Mouse (Mus musculus) Patski (cell line): ENCODE measurements at regions not wholly inside any gene's neighbourhood (a gene's known extent, or its start where the extent isn't known, plus 50 kb on each side); places are given as distances from the start of the nearest gene placed in this dataset.
A peak's percentile ranks its signal among the peaks of the same experiment; 100 is the strongest.

Experiments used
- ATAC-seq: fragments of 100-300 bp; one replicate; pipeline ENCODE4 v1.8.0; 2021
- CTCF ChIA-PET: fragments of 350-600 bp; sonication (Branson Sonifier 250); formaldehyde crosslinking; loops from one replicate; lab custom pipeline; 2022; ENCODE audit warnings: inconsistent platforms; lab: Charles Lee
- POLR2A ChIA-PET: fragments of 350-600 bp; sonication (Branson Sonifier 250); formaldehyde crosslinking; loops from one replicate; lab custom pipeline; 2022; ENCODE audit warnings: antibody characterized with exemption, inconsistent platforms; lab: Charles Lee
- DNase-seq: peaks from one replicate; pipeline ENCODE4 v3.0.0-alpha.2; 2011; ENCODE audit warnings: low read depth, low spot score
- H3K27me3 ChIP-seq: fragments of 371-371 bp; one replicate; pipeline ENCODE4 v1.5.1; 2021
- CTCF ChIP-seq: fragments of 100-300 bp; IDR thresholded peaks from one replicate; pipeline ENCODE4 v1.5.1; 2021
- in situ Hi-C: fragments of 300-500 bp; cut with MboI; formaldehyde crosslinking; loops from 3 replicates; pipeline ENCODE4 v1.11.1; 2018; ENCODE audit warnings: low pct_unique_long_range_greater_than_20kb, mixed read lengths

- DNase-seq (no peak), ATAC-seq (no peak)
- peak; percentile 78 for TF ChIP-seq CTCF
- CTCF ChIA-PET, result no interaction called here
- H3K27me3 ChIP-seq, result peaks cover 10% of the 10 kb centered on the region
- in situ Hi-C loops, result loop anchor here (5.0 to 10.0 kb wide), 2 partner anchors 393 to 669 kb away; no protein-coding TSS in a partner anchor
- POLR2A ChIA-PET, result interaction anchor here (0.6 kb wide), 3 partner anchors 41 to 1095 kb away, joined by 3 to 9 read pairs (median 3); no protein-coding TSS in a partner anchor
Measured at GRCm38 (mm10) chr14:58701765-58702164, 440.9 kb downstream of the 1700129C05Rik start.

GRCm38 (mm10) chr14:58691129-58691828 lies 451.4 kb downstream of the 1700129C05Rik start:
- no peak for DNase-seq
- CTCF ChIA-PET, result no interaction called here
- POLR2A ChIA-PET, result no interaction called here
- no peak for TF ChIP-seq CTCF
- peaks cover 38% of the 10 kb centered on the region for H3K27me3 ChIP-seq
- no peak for ATAC-seq
- in situ Hi-C loops, result no loop called here

DNA sequence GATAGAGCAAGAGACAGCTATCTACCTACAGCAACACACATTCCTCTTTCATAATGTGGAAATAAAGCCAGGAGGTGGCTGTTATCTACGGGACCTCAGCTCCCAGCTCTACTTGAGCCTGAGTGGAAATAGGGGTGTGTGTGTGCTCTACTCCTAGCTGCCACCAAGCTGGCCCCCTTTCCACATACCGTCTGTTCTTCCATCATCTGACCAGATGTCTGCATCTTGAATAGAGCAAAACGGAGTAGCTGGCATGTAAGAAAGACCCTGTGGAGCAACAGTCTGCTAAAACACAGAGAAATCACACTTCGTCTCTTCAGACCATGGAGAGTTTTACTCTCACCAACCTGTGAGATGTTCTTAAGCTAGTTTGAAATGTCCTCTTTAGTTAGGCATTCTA lies 454.9 kb downstream of the 1700129C05Rik start:
- no peak for TF ChIP-seq CTCF
- in situ Hi-C loops, result no loop called here
- ChIA-PET CTCF (no interaction called here), POLR2A (interaction anchor here (0.6 kb wide), 1 partner anchor 94 kb away, joined by 3 read pairs; no protein-coding TSS in a partner anchor)
- H3K27me3 ChIP-seq, result peaks cover 51% of the 10 kb centered on the region
- DNase-seq, result no peak
- ATAC-seq, result no peak

DNA sequence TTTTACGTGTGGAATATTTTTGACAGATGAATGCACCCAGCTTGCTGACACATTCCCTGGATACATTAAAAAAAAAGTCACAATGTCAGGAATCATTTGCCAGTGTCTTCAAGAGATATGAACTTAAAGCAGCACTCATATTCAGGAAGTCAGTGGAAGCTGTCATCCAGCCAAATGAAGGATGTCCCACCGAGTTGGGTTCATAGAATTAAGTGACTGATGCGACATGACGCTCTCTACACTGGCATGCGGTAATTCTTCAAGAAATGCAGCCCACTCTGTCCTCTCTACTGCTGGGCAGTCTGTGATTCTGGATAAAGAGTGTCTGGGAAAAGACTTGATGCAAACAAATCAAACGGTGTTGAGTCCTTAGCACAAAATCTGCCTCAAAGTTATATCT lies 463.9 kb downstream of the 1700129C05Rik start:
- DNase-seq (no peak), ATAC-seq (no peak)
- peaks cover 30% of the 10 kb centered on the region for H3K27me3 ChIP-seq
- ChIA-PET CTCF (no interaction called here), POLR2A (interaction anchor here (1.2 kb wide), 1 partner anchor 110 kb away, joined by 3 read pairs; no protein-coding TSS in a partner anchor)
- in situ Hi-C loops, result no loop called here
- TF ChIP-seq CTCF, result no peak

DNA sequence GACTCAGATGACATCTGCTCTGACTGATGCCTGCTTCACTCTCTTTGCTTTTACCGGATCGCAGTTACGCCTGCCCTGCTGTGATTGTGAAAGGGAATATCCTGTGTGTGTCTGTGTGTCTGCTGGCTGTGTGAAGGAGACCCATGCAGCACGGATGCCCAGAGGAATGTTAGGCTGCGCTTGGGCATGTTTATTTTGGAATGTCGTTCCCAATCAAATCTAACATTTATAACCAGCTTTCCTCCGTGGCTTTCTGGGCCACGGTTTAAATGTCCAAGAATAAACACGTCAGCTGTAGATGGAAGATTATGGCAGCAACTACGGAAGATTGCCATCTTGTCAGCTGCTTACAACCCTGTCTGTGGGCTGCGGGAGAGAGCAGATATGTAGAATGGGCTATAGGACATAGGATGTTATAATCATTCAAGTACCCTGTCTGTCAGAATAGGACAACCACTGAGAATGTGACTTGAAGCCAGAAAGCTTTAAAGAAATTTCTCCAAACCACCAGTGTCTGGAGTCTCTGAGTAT lies 464.5 kb downstream of the 1700129C05Rik start:
- ChIA-PET POLR2A (interaction anchor here (1.2 kb wide), 1 partner anchor 109 kb away, joined by 3 read pairs; no protein-coding TSS in a partner anchor), CTCF (no interaction called here)
- in situ Hi-C loops, result no loop called here
- H3K27me3 ChIP-seq, result peaks cover 24% of the 10 kb centered on the region
- ATAC-seq (no peak), DNase-seq (no peak)
- no peak for TF ChIP-seq CTCF

- CTCF ChIA-PET, result no interaction called here
- no peak for TF ChIP-seq CTCF
- no peak for ATAC-seq
- DNase-seq, result no peak
- H3K27me3 ChIP-seq, result peaks cover 8% of the 10 kb centered on the region
- in situ Hi-C loops, result no loop called here
- POLR2A ChIA-PET, result no interaction called here
Measured at GRCm38 (mm10) chr14:58675146-58675545, 467.5 kb downstream of the 1700129C05Rik start.

GRCm38 (mm10) chr14:58663946-58664345 lies 478.7 kb downstream of the 1700129C05Rik start:
- peak; percentile 41 for TF ChIP-seq CTCF
- ATAC-seq, result no peak
- peaks cover 4% of the 10 kb centered on the region for H3K27me3 ChIP-seq
- POLR2A ChIA-PET, result no interaction called here
- CTCF ChIA-PET, result no interaction called here
- DNase-seq, result no peak
- in situ Hi-C loops, result no loop called here

DNA sequence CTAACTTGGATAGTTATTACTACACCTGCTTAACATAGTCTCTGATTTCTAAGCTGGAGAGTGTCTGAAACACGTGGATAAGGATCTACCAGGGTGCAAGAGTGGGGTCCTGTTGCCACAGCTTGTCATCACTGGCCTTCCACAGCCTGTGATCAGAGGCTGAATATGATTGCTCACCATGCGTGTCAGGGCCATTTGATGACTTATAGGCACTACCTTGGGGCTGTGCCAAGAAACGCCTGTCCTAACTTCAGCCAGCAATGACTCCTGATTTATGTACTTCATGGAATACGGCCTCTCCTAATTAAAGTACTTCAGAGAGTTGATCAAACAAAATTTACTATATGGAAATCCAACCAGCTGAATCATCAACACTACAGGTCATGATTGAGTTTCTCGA lies 480.1 kb downstream of the 1700129C05Rik start:
- no peak for TF ChIP-seq CTCF
- H3K27me3 ChIP-seq, result no peaks in the 10 kb centered on the region
- in situ Hi-C loops, result no loop called here
- no peak for ATAC-seq
- ChIA-PET CTCF (interaction anchor here (2.9 kb wide), 1 partner anchor 11 kb away, joined by 7 read pairs; no protein-coding TSS in a partner anchor), POLR2A (no interaction called here)
- no peak for DNase-seq

- CTCF ChIA-PET, result interaction anchor here (1.3 to 2.9 kb wide), 2 partner anchors 10 to 11 kb away, joined by 3 to 7 read pairs; no protein-coding TSS in a partner anchor
- DNase-seq, result no peak
- in situ Hi-C loops, result no loop called here
- no peak for ATAC-seq
- no peaks in the 10 kb centered on the region for H3K27me3 ChIP-seq
- no peak for TF ChIP-seq CTCF
- POLR2A ChIA-PET, result interaction anchor here (1.2 kb wide), 1 partner anchor 11 kb away, joined by 3 read pairs; no protein-coding TSS in a partner anchor
Measured at GRCm38 (mm10) chr14:58661416-58661815, 481.3 kb downstream of the 1700129C05Rik start.

DNA sequence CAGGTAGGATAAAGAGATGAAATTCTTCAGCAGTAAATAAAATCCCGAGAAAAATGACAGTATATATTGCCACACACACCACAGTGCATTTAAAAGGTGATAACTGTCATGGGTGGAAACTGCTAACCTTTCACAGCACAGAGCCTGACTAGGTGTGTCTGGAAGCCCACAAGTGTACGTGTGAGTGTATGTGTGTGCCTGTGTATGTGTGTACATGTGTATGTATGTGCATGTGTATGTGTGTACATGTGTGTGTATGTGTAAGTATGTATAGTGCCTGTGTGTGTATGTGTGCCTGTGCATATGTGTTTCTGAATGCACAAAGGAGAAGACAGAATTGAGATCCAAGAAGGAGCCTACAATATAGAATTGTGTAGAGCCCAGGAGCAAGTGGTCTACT lies 485.4 kb downstream of the 1700129C05Rik start:
- CTCF ChIA-PET, result no interaction called here
- POLR2A ChIA-PET, result no interaction called here
- TF ChIP-seq CTCF, result no peak
- no peak for DNase-seq
- no peaks in the 10 kb centered on the region for H3K27me3 ChIP-seq
- ATAC-seq, result no peak
- in situ Hi-C loops, result no loop called here

GRCm38 (mm10) chr14:58656935-58657238 lies 485.8 kb downstream of the 1700129C05Rik start:
- in situ Hi-C loops, result no loop called here

More at GRCm38 (mm10) chr14:58656935-58657238, 485.8 kb downstream of the 1700129C05Rik start:
- H3K27me3 ChIP-seq, result no peaks in the 10 kb centered on the region
- DNase-seq (no peak), ATAC-seq (no peak)
- POLR2A ChIA-PET, result no interaction called here
- CTCF ChIA-PET, result no interaction called here
- no peak for TF ChIP-seq CTCF
